Comparison of ENCODE assay signal across 10 mouse cellular contexts in genomic region chr13:34964419-34964818, GRCm38 (mm10). TPM values are rescaled to one million over a fixed set of nuclear protein-coding genes. Genes with fewer than 3 reads are reported as not detected.
DNase-seq lines count a peak whose midpoint lies in the region; ATAC-seq lines count a peak whose summit lies in the region.
"Had no signal": no experiment of that assay in that cellular context is flagged by ENCODE, and none has a peak within 500 bp of the region (broad histone marks: within the 10 kb centered on the region; RNA-seq: fewer than 3 reads in every experiment).

No protein-coding gene starts in this region.

- peaks cover 3% of the 10 kb centered on the region; the same call in 1 of the 2 replicates for H3K4me1 ChIP-seq in embryonic facial prominence, embryonic 12.5 days
- no peaks in the 10 kb centered on the region for H3K4me1 ChIP-seq in intestine, embryonic 14.5 days (replicated peaks; ENCODE audit: control insufficient read depth, insufficient read depth, low read length)
- peaks cover 18% of the 10 kb centered on the region for H3K4me1 ChIP-seq in midbrain, embryonic 10.5 days

- ATAC-seq in embryonic facial prominence, embryonic 12.5 days (ENCODE audit: insufficient number of reproducible peaks, insufficient read depth, low FRiP score, low TSS enrichment) = no peak
- ATAC-seq in intestine, embryonic 14.5 days (replicated peaks; ENCODE audit: low FRiP score, low TSS enrichment, low read depth) = no peak

- H3K27me3 ChIP-seq in embryonic facial prominence, embryonic 12.5 days = peaks cover 16% of the 10 kb centered on the region
- H3K27me3 ChIP-seq in intestine, embryonic 14.5 days (replicated peaks; ENCODE audit: control insufficient read depth, insufficient read depth, low read length) = peaks cover 4% of the 10 kb centered on the region; the same call in 1 of the 2 replicates
- peaks cover 44% of the 10 kb centered on the region for H3K27me3 ChIP-seq in midbrain, embryonic 10.5 days (ENCODE audit: low read depth, poor library complexity, severe bottlenecking)

- 5% methylated on average over 14 of the region's 14 CpGs for WGBS in embryonic facial prominence, embryonic 12.5 days
- 8% methylated on average over 14 of the region's 14 CpGs for WGBS in intestine, embryonic 14.5 days
- WGBS in midbrain, embryonic 10.5 days = 6% methylated on average over 14 of the region's 14 CpGs

- no peaks in the 10 kb centered on the region for H3K36me3 ChIP-seq in embryonic facial prominence, embryonic 12.5 days
- no peaks in the 10 kb centered on the region for H3K36me3 ChIP-seq in intestine, embryonic 14.5 days (ENCODE audit: control insufficient read depth, insufficient read depth, low read length)
- H3K36me3 ChIP-seq in midbrain, embryonic 10.5 days = no peaks in the 10 kb centered on the region

- no peak overlapping the region for H3K27ac ChIP-seq in embryonic facial prominence, embryonic 12.5 days
- no peak overlapping the region for H3K27ac ChIP-seq in intestine, embryonic 14.5 days (ENCODE audit: low read depth)
- H3K27ac ChIP-seq in midbrain, embryonic 10.5 days (replicated peaks) = no peak overlapping the region

- H3K4me3 ChIP-seq in embryonic facial prominence, embryonic 12.5 days = peak overlapping the region; percentile 45
- peak overlapping the region; percentile 48 for H3K4me3 ChIP-seq in intestine, embryonic 14.5 days (ENCODE audit: low read depth, low read length)
- H3K4me3 ChIP-seq in midbrain, embryonic 10.5 days = peak overlapping the region; percentile 62

- peak overlapping the region; percentile 78 for H3K4me2 ChIP-seq in embryonic facial prominence, embryonic 12.5 days (replicated peaks)
- peak overlapping the region; percentile 75 for H3K4me2 ChIP-seq in intestine, embryonic 14.5 days (ENCODE audit: low read length)

- no peak overlapping the region for H3K9ac ChIP-seq in embryonic facial prominence, embryonic 12.5 days
- no peak overlapping the region for H3K9ac ChIP-seq in intestine, embryonic 14.5 days (ENCODE audit: low read length)

- H3K9me3 ChIP-seq in embryonic facial prominence, embryonic 12.5 days = no peaks in the 10 kb centered on the region
- no peaks in the 10 kb centered on the region for H3K9me3 ChIP-seq in intestine, embryonic 14.5 days (ENCODE audit: control insufficient read depth, low read length)
- no peaks in the 10 kb centered on the region for H3K9me3 ChIP-seq in midbrain, embryonic 10.5 days (replicated peaks)

- peak; percentile 42 for DNase-seq in kidney, adult 18-20 months
- no peak for DNase-seq in kidney, postnatal 10 days
- peak; percentile 60 for DNase-seq in intestine, embryonic 14.5 days (ENCODE audit: low spot score)
- DNase-seq in midbrain, embryonic 10.5 days (ENCODE audit: low spot score) = peak; percentile 22
- DNase-seq in thymus, postnatal 25 days = no peak
- no peak for DNase-seq in ovary, postnatal 36 days (ENCODE audit: low spot score)
- no peak for DNase-seq in adrenal gland, adult 18-20 months (ENCODE audit: low spot score in 2 of 2)

RNA-seq across cellular contexts. Expression of gene Eci3, which starts 0.8 kb away (rescaled TPM):
- 1.1 and 1.8 TPM in 2 replicates for polyA plus RNA-seq in embryonic facial prominence, embryonic 12.5 days (2016; fragmentation: Nextera tagmentation; extraction: Ambion mirVana)
- 1.2 and 1.6 TPM in 2 replicates for polyA plus RNA-seq in intestine, embryonic 14.5 days (2014; fragmentation: Nextera tagmentation; extraction: Ambion mirVana)
- 0.32 and 0.68 TPM in 2 replicates for polyA plus RNA-seq in midbrain, embryonic 10.5 days (2016; fragmentation: Nextera tagmentation; extraction: Ambion mirVana)
- total RNA-seq in adrenal gland, adult 18-20 months (2021) = 1 to 10 TPM; 3.3 to 4.2 TPM

RNA-seq across cellular contexts. Expression of gene 4933417A18Rik, which starts 40.2 kb away (rescaled TPM):
- polyA plus RNA-seq in embryonic facial prominence, embryonic 12.5 days (2016; fragmentation: Nextera tagmentation; extraction: Ambion mirVana) = not detected in 2 replicates
- not detected in 2 replicates for polyA plus RNA-seq in intestine, embryonic 14.5 days (2014; fragmentation: Nextera tagmentation; extraction: Ambion mirVana)
- not detected in 2 replicates for polyA plus RNA-seq in midbrain, embryonic 10.5 days (2016; fragmentation: Nextera tagmentation; extraction: Ambion mirVana)
- not detected for total RNA-seq in adrenal gland, adult 18-20 months (2021)
- total RNA-seq: ES-E14 had no signal
- polyA plus RNA-seq: gonadal fat pad, adult 2 months had no signal

RNA-seq across cellular contexts. Expression of gene Fam217a, which starts 40.3 kb away (rescaled TPM):
- 1.2 and 1.5 TPM in 2 replicates for polyA plus RNA-seq in embryonic facial prominence, embryonic 12.5 days (2016; fragmentation: Nextera tagmentation; extraction: Ambion mirVana)
- 0.82 and 1.0 TPM in 2 replicates for polyA plus RNA-seq in intestine, embryonic 14.5 days (2014; fragmentation: Nextera tagmentation; extraction: Ambion mirVana)
- 0.62 and 0.95 TPM in 2 replicates for polyA plus RNA-seq in midbrain, embryonic 10.5 days (2016; fragmentation: Nextera tagmentation; extraction: Ambion mirVana)
- 1 to 10 TPM; 1.8 to 2.6 TPM for total RNA-seq in adrenal gland, adult 18-20 months (2021)

Comparison
In these comparisons a context has a peak if more than half of its experiments do, and no peak if none do; other contexts are left out.
1. DNase-seq: peak in kidney, adult 18-20 months (single experiment), intestine, embryonic 14.5 days (single experiment) and midbrain, embryonic 10.5 days (single experiment); none in kidney, postnatal 10 days (single experiment), thymus, postnatal 25 days (single experiment), ovary, postnatal 36 days (single experiment) and adrenal gland, adult 18-20 months (0 of 2).
2. Peak in every context shown above with its lines, with median percentiles within 50 percentile points of each other: H3K4me3 ChIP-seq.